Mouse (Mus musculus) embryonic facial prominence, embryonic 11.5 days (tissue): ENCODE measurements around the gene Olr1. TPM values are rescaled to one million over a fixed set of nuclear protein-coding genes. Genes with fewer than 3 reads are reported as not detected.
"Not testable (repeated sequence)": the region's sequence is repeated elsewhere in the genome, so short reads cannot be mapped to it uniquely, and the experiment has no call there.

Source experiments
- ATAC-seq: fragments of 200-750 bp; cut with Nextera tagmentation; replicated peaks from 2 replicates; pipeline ENCODE4 v1.8.0; 2017; ENCODE audit warnings: low read depth; ENCODE audit not compliant: insufficient number of reproducible peaks, low FRiP score, low TSS enrichment
- DNase-seq: peaks from one replicate; pipeline ENCODE4 v3.0.0-alpha.2; 2015; ENCODE audit warnings: low spot score
- H3K27ac ChIP-seq: fragments of 300-500 bp; sonication (generic); replicated peaks from 2 replicates; pipeline ENCODE4 v1.5.1; 2014; ENCODE audit warnings: mild to moderate bottlenecking, low read depth, low read length, control low read depth
- H3K27me3 ChIP-seq: fragments of 300-500 bp; sonication (generic); 2 replicates; pipeline ENCODE4 v1.6.1; 2014; ENCODE audit warnings: mild to moderate bottlenecking, low read length, moderate library complexity, mixed read lengths; ENCODE audit not compliant: control insufficient read depth, insufficient read depth
- H3K36me3 ChIP-seq: fragments of 300-500 bp; sonication (generic); replicated peaks from 2 replicates; pipeline ENCODE4 v1.6.1; 2014; ENCODE audit warnings: low read depth, mild to moderate bottlenecking, low read length, moderate library complexity, mixed read lengths; ENCODE audit not compliant: control insufficient read depth, insufficient read depth
- H3K4me1 ChIP-seq: fragments of 300-500 bp; sonication (generic); 2 replicates; pipeline ENCODE4 v1.6.1; 2014; ENCODE audit warnings: low read length, mixed read lengths; ENCODE audit not compliant: control insufficient read depth, insufficient read depth
- H3K4me2 ChIP-seq: fragments of 300-500 bp; sonication (generic); 2 replicates; pipeline ENCODE4 v1.6.1; 2014; ENCODE audit warnings: low read depth, mild to moderate bottlenecking, control low read depth, low read length, moderate library complexity
- H3K4me3 ChIP-seq: fragments of 300-500 bp; sonication (generic); 2 replicates; pipeline ENCODE4 v1.5.1; 2014; ENCODE audit warnings: low read depth, low read length, control low read depth
- H3K9ac ChIP-seq: fragments of 300-500 bp; sonication (generic); replicated peaks from 2 replicates; pipeline ENCODE4 v1.6.1; 2014; ENCODE audit warnings: mild to moderate bottlenecking, control low read depth, low read length
- H3K9me3 ChIP-seq: fragments of 300-500 bp; sonication (generic); replicated peaks from 2 replicates; pipeline ENCODE4 v1.6.1; 2016; ENCODE audit warnings: mild to moderate bottlenecking, low read length, inconsistent platforms, mixed read lengths; ENCODE audit not compliant: control insufficient read depth
- WGBS: fragments of 180-500 bp; shearing (Covaris S2); extraction: QIAGEN DNeasy Blood & Tissue Kit; methylation state at CpG from one replicate; pipeline ENCODE4 v1.1.7; 2014; 5-methylcytosine and 5-hydroxymethylcytosine counted together
- polyA plus RNA-seq: library from polyadenylated mRNA; unstranded; fragments of >200 nt; fragmentation: Nextera tagmentation; extraction: Ambion mirVana; gene quantifications from 2 replicates; pipeline ENCODE4 v1.2.1, GENCODE M21; 2014

Olr1 gene
- polyA plus RNA-seq, 1 experiment from 2014 or later: 0.36 TPM

DNA sequence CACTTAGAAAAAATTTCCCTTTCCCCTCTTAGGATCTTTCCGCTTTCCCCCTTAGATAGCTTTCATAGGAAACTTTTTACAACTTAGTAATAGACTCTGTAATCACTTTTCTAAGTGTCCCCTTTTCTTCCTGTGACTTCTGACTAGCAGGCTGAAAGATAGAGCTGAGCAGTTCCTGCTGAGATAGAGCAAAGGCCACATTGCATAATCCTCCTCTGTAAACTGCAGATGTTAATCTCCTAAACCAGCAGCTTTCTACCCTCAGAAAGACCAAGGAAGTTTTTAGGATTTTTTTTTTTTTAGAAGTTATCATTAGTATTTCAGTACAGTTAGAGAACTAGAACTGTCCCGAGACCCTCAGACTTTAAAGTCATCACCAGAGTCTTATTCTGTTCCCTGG lies 3.5 kb downstream of the Olr1 start:
- Histone ChIP-seq H3K4me3 (no peak overlapping the region), H3K27me3 (no peaks in the 10 kb centered on the region), H3K27ac (no peak overlapping the region), H3K9me3 (no peaks in the 10 kb centered on the region), H3K9ac (no peak overlapping the region), H3K4me2 (no peak overlapping the region), H3K4me1 (no peaks in the 10 kb centered on the region), H3K36me3 (no peaks in the 10 kb centered on the region)
- DNase-seq (no peak), ATAC-seq (no peak)
- WGBS: 90% methylated on average over 2 of the region's 2 CpGs

DNA sequence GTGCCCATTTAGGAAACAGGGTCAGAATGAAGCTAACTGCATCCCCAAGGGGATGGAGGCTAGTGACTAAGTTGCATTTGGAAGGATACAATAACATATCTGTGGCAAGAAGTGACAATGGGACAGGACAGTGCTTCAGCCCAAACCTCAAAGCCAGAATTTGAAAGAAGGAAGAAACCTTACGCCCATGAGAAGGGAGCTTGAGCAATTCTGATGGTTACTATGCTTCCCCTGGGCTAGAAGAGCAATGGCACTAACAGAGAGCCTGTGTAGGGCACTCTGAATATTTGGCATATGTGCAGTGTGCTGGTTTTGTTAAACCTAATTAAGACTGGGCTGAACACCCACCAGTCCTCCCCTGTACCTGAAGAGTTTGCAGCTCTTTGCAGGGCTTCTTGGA lies 7.4 kb downstream of the Olr1 start:
- H3K27me3 ChIP-seq, H3K36me3 ChIP-seq, DNase-seq, H3K4me2 ChIP-seq, H3K27ac ChIP-seq, H3K4me1 ChIP-seq, H3K4me3 ChIP-seq, H3K9me3 ChIP-seq, ATAC-seq, H3K9ac ChIP-seq: not testable (repeated sequence)
- WGBS: 83% methylated on average over 1 of the region's 1 CpGs

DNA sequence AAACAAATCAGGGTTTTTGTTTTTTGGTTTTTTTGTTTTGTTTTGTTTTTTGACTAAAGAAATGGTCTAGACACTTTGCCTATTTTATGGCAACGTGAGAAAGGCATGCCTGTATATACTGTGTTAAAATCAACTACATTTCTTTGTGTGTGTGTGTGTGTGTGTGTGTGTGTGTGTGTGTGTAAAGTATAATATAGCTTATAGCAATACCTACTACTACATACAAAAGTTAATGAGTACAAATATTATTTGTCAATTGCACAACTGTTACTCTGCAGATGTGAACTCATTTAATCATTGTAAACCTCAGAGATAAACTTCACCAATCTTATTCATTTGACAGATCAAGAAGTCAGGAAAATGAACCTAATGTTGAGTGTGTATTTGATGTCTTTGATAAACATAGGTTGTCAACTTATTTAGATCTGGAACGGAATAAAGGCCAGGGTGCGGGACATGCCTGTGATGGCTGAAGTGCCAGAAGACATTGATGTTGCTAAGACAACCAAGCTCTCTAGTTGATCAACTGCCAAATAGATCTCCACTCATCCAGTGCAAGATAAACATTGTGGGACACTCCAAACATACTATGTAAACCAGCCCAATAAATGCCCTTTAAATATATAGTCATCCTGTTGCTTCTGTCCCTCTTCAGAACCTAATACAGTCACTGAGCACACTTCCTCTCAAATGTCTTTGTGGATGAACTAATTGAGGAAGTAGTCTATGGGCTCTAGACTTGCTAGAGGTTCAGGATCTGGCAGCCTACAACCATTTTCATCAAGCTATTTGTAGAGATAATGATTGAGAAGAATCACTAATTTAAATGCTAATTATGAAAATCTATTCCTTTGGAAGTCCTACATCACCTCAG lies 9.4 kb downstream of the Olr1 start:
- no peak for ATAC-seq

GRCm38 (mm10) chr6:129494924-129495323 lies 12.0 kb downstream of the Olr1 start:
- DNase-seq: no peak
- no peak overlapping the region for H3K27ac ChIP-seq
- no peaks in the 10 kb centered on the region for H3K27me3 ChIP-seq
- no peak overlapping the region for H3K4me3 ChIP-seq
- no peak for ATAC-seq
- no peaks in the 10 kb centered on the region for H3K9me3 ChIP-seq
- no peak overlapping the region for H3K9ac ChIP-seq
- no peaks in the 10 kb centered on the region for H3K4me1 ChIP-seq
- H3K36me3 ChIP-seq: no peaks in the 10 kb centered on the region
- 84% methylated on average over 4 of the region's 4 CpGs for WGBS
- no peak overlapping the region for H3K4me2 ChIP-seq

More for the DNA sequence above, 9.4 kb downstream of the Olr1 start:
- no peaks in the 10 kb centered on the region for H3K27me3 ChIP-seq
- no peak overlapping the region for H3K4me2 ChIP-seq
- H3K27ac ChIP-seq: no peak overlapping the region
- DNase-seq: no peak
- H3K4me3 ChIP-seq: no peak overlapping the region
- H3K4me1 ChIP-seq: no peaks in the 10 kb centered on the region
- 89% methylated on average over 3 of the region's 3 CpGs for WGBS
- H3K9ac ChIP-seq: no peak overlapping the region
- H3K36me3 ChIP-seq: no peaks in the 10 kb centered on the region
- no peaks in the 10 kb centered on the region for H3K9me3 ChIP-seq

DNA sequence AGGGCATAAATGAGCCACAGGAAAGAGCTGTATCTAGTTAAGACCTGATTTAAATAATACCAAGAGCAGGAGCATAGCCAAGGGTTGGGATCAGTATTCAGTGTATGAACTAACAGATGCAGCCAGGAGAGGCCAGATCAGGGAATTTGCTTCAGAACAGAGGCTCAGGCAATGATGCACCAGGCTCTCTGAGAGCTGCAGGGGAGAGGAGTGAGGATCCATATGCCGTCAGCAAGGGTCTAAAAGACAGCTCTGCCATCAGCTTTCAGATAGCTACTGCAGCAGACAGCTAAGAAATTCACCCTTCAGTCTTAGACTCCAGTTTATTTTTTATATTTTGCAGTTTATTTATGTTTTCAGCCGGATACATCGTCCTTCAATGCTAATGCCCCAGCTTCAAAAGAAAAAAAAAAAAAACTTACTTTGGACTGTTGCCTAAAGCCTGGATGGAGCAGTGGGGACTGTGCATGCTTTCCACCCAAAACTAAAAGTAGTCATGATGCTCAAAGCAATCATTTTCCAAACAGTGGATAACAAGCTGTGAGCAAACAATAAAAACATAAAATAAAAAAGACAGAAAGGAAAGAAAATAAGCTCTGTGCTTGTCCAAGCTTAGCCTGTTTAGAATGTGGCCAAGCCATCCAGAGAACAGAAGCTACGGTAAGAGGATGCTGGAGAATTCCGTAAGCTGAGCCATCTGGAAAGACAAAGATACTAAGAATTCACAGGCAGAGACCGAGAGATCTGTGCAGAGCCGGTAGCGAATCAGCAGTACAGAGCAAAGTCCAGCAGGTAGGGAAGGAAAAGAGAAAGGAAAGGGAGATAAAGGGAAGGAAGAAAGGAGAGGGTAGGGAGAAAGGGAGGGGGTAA lies 26.6 kb downstream of the Olr1 start:
- DNase-seq: no peak
- ATAC-seq: no peak

DNA sequence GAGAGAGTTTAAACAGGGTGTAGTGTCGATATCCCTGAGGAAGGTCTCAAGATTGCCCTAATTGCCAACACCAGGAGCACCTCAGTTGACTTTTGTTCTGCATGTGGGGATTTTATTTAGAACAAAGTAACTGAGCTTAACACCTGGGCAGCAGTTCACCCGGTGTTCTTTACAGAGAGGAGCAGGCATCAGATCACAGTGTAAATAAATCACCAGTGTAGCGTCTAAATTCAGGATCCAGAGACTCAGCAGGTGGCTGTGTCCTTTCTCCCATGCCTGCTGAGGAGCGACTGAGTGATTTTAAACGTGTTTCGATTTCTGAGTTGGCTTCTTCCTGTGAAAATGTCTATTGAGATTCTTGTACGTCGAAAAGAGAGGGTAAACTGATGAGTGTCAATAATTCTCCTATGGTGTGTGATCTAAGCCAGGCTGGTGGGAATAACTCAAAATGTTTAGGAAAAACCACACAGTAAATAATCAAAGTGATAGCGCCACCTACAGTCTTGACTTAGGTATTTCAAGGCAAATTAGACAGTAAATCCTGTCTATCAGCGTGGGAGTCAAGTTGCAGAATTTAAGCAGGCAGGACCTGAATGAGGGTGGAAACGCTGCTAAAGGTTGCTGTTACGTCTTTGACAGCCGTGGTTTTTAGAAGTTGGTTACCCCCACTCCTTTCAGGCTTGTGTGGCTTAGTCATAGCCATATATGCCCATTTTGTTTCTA lies 30.4 kb downstream of the Olr1 start:
- Histone ChIP-seq H3K4me3 (no peak overlapping the region), H3K27me3 (no peaks in the 10 kb centered on the region), H3K9ac (no peak overlapping the region), H3K9me3 (no peaks in the 10 kb centered on the region), H3K27ac (no peak overlapping the region), H3K4me2 (no peak overlapping the region), H3K4me1 (no peaks in the 10 kb centered on the region), H3K36me3 (no peaks in the 10 kb centered on the region)
- no peak for ATAC-seq
- 30% methylated on average over 13 of the region's 13 CpGs for WGBS
- peak; percentile 63 for DNase-seq

More for the DNA sequence above, 26.6 kb downstream of the Olr1 start:
- Histone ChIP-seq H3K9me3 (no peaks in the 10 kb centered on the region), H3K4me3 (no peak overlapping the region), H3K27me3 (no peaks in the 10 kb centered on the region), H3K36me3 (no peaks in the 10 kb centered on the region), H3K27ac (no peak overlapping the region), H3K9ac (no peak overlapping the region), H3K4me2 (no peak overlapping the region), H3K4me1 (no peaks in the 10 kb centered on the region)
- WGBS: 71% methylated on average over 8 of the region's 8 CpGs

- H3K27ac ChIP-seq: no peak overlapping the region
- DNase-seq: no peak
- no peaks in the 10 kb centered on the region for H3K36me3 ChIP-seq
- no peaks in the 10 kb centered on the region for H3K4me1 ChIP-seq
- WGBS: 81% methylated on average over 5 of the region's 5 CpGs
- no peak overlapping the region for H3K4me3 ChIP-seq
- H3K4me2 ChIP-seq: no peak overlapping the region
- H3K9me3 ChIP-seq: no peaks in the 10 kb centered on the region
- no peak for ATAC-seq
- H3K27me3 ChIP-seq: no peaks in the 10 kb centered on the region
- no peak overlapping the region for H3K9ac ChIP-seq
Observed at GRCm38 (mm10) chr6:129472627-129473026, 34.3 kb downstream of the Olr1 start.
